ENCODE assay signal across 9 mouse cellular contexts in genomic region chr4:47251693-47252435, GRCm38 (mm10). TPM values are rescaled to one million over a fixed set of nuclear protein-coding genes. Genes with fewer than 3 reads are reported as not detected.
A peak's percentile ranks its signal among the peaks of the same experiment; 100 is the strongest.
DNase-seq lines count a peak whose midpoint lies in the region; ATAC-seq lines count a peak whose summit lies in the region.
"Had no signal": no experiment of that assay in that cellular context is flagged by ENCODE, and none has a peak within 500 bp of the region (broad histone marks: within the 10 kb centered on the region; RNA-seq: fewer than 3 reads in every experiment).

No protein-coding gene starts in this region.

- H3K36me3 ChIP-seq in hindbrain, embryonic 16.5 days (ENCODE audit: control insufficient read depth, insufficient read depth, low read length) = no peaks in the 10 kb centered on the region
- no peaks in the 10 kb centered on the region for H3K36me3 ChIP-seq in hindbrain, embryonic 14.5 days (replicated peaks; ENCODE audit: control insufficient read depth, insufficient read depth)

- no peaks in the 10 kb centered on the region; the same call in 1 of the 2 replicates for H3K4me1 ChIP-seq in hindbrain, embryonic 16.5 days (ENCODE audit: control insufficient read depth, insufficient read depth, low read depth, low read length)
- H3K4me1 ChIP-seq in hindbrain, embryonic 14.5 days (replicated peaks; ENCODE audit: control insufficient read depth, insufficient read depth, low read length) = no peaks in the 10 kb centered on the region

- no peak overlapping the region for H3K27ac ChIP-seq in hindbrain, embryonic 16.5 days (ENCODE audit: low read depth, low read length)
- H3K27ac ChIP-seq in hindbrain, embryonic 14.5 days = no peak overlapping the region

- H3K9me3 ChIP-seq in hindbrain, embryonic 16.5 days (ENCODE audit: control insufficient read depth, low read length) = peaks cover 2% of the 10 kb centered on the region; the same call in 1 of the 2 replicates
- H3K9me3 ChIP-seq in hindbrain, embryonic 14.5 days (ENCODE audit: control insufficient read depth, low read length) = 0 out of 2 replicates have a peak, but pooled peaks cover 6% of the 10 kb centered on the region

- 82% methylated on average over 11 of the region's 11 CpGs for WGBS in hindbrain, embryonic 16.5 days
- 87% methylated on average over 11 of the region's 11 CpGs for WGBS in hindbrain, embryonic 14.5 days

- DNase-seq in hindbrain, embryonic 14.5 days (ENCODE audit: low spot score) = no peak
- peak; percentile 40 to 61 for DNase-seq in adrenal gland, postnatal 36 days
- peak; percentile 75 for DNase-seq in heart, adult 8-10 months (ENCODE audit: low spot score)
- peak; percentile 55 to 96 for DNase-seq in left cerebral cortex, postnatal 25 days (ENCODE audit: low spot score in 2 of 2)
- DNase-seq in spleen, postnatal 14 days (ENCODE audit: low spot score in 2 of 2) = no peak
- DNase-seq in embryo, embryonic 10 days (ENCODE audit: low spot score) = no peak

- H3K4me2 ChIP-seq in hindbrain, embryonic 16.5 days (ENCODE audit: low read length) = no peak overlapping the region
- H3K4me2 ChIP-seq in hindbrain, embryonic 14.5 days (replicated peaks) = no peak overlapping the region
- H3K4me2 ChIP-seq: lung, embryonic 14.5 days had no signal

- H3K4me3 ChIP-seq in hindbrain, embryonic 16.5 days (ENCODE audit: low read length) = no peak overlapping the region
- no peak overlapping the region for H3K4me3 ChIP-seq in hindbrain, embryonic 14.5 days (replicated peaks; ENCODE audit: low read length)

- H3K27me3 ChIP-seq in hindbrain, embryonic 16.5 days (replicated peaks; ENCODE audit: control insufficient read depth, insufficient read depth, low read length) = no peaks in the 10 kb centered on the region
- H3K27me3 ChIP-seq in hindbrain, embryonic 14.5 days (ENCODE audit: control insufficient read depth, insufficient read depth, low read length) = no peaks in the 10 kb centered on the region

- intact Hi-C loops in left cerebral cortex, postnatal 25 days (cut with DNase I) = loop anchor here (1.0 to 2.0 kb wide), 3 partner anchors 41 to 143 kb away; no protein-coding TSS in a partner anchor

- peak; percentile 37; the same call in 1 of the 2 replicates for ATAC-seq in hindbrain, embryonic 16.5 days
- no peak for ATAC-seq in hindbrain, embryonic 14.5 days (ENCODE audit: low FRiP score)
- no peak for ATAC-seq in megakaryocyte progenitor cell, adult 5-6 weeks (replicated peaks; ENCODE audit: poor library complexity)

- H3K9ac ChIP-seq in hindbrain, embryonic 16.5 days (ENCODE audit: low read depth, low read length) = no peak overlapping the region
- H3K9ac ChIP-seq in hindbrain, embryonic 14.5 days = no peak overlapping the region
- H3K9ac ChIP-seq: lung, embryonic 14.5 days had no signal

RNA-seq across cellular contexts. Expression of gene Col15a1, which starts 43.9 kb away (rescaled TPM):
- polyA plus RNA-seq in hindbrain, embryonic 16.5 days (2015; fragmentation: Nextera tagmentation; extraction: Ambion mirVana) = 3.4 and 4.7 TPM in 2 replicates
- 4.7 and 5.6 TPM in 2 replicates for polyA plus RNA-seq in hindbrain, embryonic 14.5 days (2014; fragmentation: Nextera tagmentation; extraction: Ambion mirVana)
- 10 to 100 TPM; 27.5 to 80.0 TPM for total RNA-seq in adrenal gland, postnatal 36 days (2021)
- 10 to 100 TPM; 29.9 to 58.5 (median 52.4) TPM for total RNA-seq in heart, adult 8-10 months (2022)
- 1 to 10 TPM; 4.5 to 9.2 TPM for total RNA-seq in left cerebral cortex, postnatal 25 days (2021)
- not detected in 2 replicates for total RNA-seq in megakaryocyte progenitor cell, adult 5-6 weeks (2015)
- 0.17 TPM in 2 replicates for total RNA-seq in megakaryocyte progenitor cell, adult 5-6 weeks (2017)

Comparison
In these comparisons a context has a peak if more than half of its experiments do, and no peak if none do; other contexts are left out.
1. DNase-seq: peak in adrenal gland, postnatal 36 days (2 of 2), heart, adult 8-10 months (single experiment) and left cerebral cortex, postnatal 25 days (2 of 2); none in hindbrain, embryonic 14.5 days (single experiment), spleen, postnatal 14 days (0 of 2) and embryo, embryonic 10 days (single experiment).
2. RNA of gene Col15a1, which starts 43.9 kb away (total RNA-seq): 27.5 to 80.0 TPM in adrenal gland, postnatal 36 days, 29.9 to 58.5 TPM in heart, adult 8-10 months and 4.5 to 9.2 TPM in left cerebral cortex, postnatal 25 days; 0.17 TPM in megakaryocyte progenitor cell, adult 5-6 weeks; every median in the first group is over 4 times any median in the second.